Mouse (Mus musculus) E14TG2a.4 (cell line): ENCODE measurements around the gene Ablim2.

Source experiments
- CTCF ChIP-seq: conservative IDR thresholded peaks from 2 replicates; pipeline ENCODE4 v1.5.1; 2014; ENCODE audit warnings: low read length
- NANOG ChIP-seq: IDR thresholded peaks from 2 replicates; pipeline ENCODE4 v1.6.1; 2014; ENCODE audit warnings: borderline replicate concordance, low read length, mixed read lengths
- POU5F1 ChIP-seq: IDR thresholded peaks from 2 replicates; pipeline ENCODE4 v1.6.1; 2014; ENCODE audit warnings: low read length, borderline replicate concordance

DNA sequence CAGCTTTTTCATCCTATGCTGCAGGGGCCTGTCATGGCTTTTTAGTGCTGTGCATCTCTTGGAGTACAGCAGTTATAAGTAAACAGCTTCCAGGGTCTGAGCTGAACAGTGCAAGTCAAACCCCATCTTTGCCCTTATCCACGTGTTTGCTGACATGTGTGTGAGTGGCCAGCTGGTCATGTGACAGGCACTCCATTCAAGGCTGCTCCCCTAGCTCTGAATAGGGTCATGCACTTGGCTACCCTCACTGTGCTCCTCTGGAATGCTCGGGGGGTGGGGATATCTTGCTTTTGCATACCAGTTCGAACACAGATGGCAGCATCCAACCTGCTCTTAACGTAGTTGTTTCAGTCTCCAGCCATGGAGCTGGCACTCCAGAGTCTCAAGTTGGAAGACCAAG lies 115.7 kb downstream of the Ablim2 start:
- TF ChIP-seq CTCF (no peak), NANOG (no peak), POU5F1 (no peak)
